Mouse (Mus musculus) myocyte (in vitro differentiated cells): ENCODE measurements at regions not wholly inside any gene's neighbourhood (a gene's known extent, or its start where the extent isn't known, plus 50 kb on each side); places are given as distances from the start of the nearest gene placed in this dataset.

Source experiments
- CEBPB ChIP-seq: IDR thresholded peaks from 2 replicates; pipeline ENCODE4 v1.6.1; 2011; ENCODE audit warnings: mild to moderate bottlenecking, moderate library complexity; ENCODE audit not compliant: poor library complexity, insufficient read depth, severe bottlenecking
- MAX ChIP-seq: IDR thresholded peaks from one replicate; pipeline ENCODE4 v1.6.1; 2011; ENCODE audit warnings: low read depth, mild to moderate bottlenecking, control low read depth
- POLR2A ChIP-seq: IDR thresholded peaks from one replicate; pipeline ENCODE4 v1.6.1; 2011; ENCODE audit warnings: low read depth, mild to moderate bottlenecking, control low read depth, moderate library complexity; ENCODE audit not compliant: insufficient read length
- REST ChIP-seq: IDR thresholded peaks from one replicate; pipeline ENCODE4 v1.6.1; 2011; ENCODE audit warnings: mild to moderate bottlenecking, control low read depth, moderate library complexity; ENCODE audit not compliant: insufficient read depth, insufficient read length
- TCF12 ChIP-seq: IDR thresholded peaks from one replicate; pipeline ENCODE4 v1.6.1; 2011; ENCODE audit warnings: mild to moderate bottlenecking, control low read depth; ENCODE audit not compliant: poor library complexity, insufficient read depth, severe bottlenecking
- USF1 ChIP-seq: IDR thresholded peaks from one replicate; pipeline ENCODE4 v1.6.1; 2011; ENCODE audit warnings: low read depth, mild to moderate bottlenecking, control low read depth, moderate library complexity

DNA sequence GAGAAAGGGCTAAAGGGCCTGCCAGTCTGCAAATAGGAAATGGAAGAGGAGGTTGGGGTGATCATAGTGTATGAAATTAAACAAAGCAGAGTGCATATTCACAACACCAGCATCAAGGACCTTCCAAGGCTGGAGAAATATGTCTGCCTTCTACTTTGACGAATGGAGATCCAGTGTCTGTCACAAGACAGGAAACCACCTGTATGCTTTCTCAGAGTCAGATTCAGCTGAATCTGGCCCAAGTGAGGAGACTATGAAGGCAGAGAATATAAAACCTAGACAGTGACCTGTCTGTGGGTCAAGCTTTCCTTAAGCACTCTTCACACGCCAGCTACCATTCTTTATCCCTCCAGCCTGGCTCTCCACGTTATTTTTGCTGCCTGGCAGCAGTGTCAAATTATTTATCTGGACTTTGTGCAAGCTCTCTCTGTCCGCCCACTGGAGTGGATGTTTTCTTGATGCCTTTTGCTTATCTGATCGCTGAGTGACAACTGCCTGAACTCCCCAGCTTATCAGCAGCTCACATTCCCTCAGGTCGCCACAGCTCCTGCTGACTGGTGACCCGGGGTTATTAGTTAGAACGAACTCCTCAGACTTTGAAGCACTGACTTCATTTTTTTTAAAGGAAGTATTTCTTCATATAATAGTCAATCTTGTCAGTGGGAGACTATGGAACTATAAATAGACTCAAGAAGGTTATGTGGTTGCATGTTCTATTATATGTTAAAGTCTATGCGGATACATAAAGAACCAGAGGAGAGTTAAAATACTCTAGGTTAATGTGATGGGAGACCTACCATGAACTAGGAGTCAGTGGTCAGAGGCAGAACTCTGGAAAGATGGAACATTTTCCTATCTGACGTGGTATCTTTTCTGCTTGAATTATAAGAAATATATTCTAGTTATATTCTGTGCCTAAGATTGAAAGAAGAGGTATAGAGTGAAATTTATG, 590.0 kb downstream of the Robo2 start:
- TF ChIP-seq POLR2A: no peak
- TF ChIP-seq CEBPB: no peak
- no peak for TF ChIP-seq USF1
- no peak for TF ChIP-seq MAX
- no peak for TF ChIP-seq REST
- no peak for TF ChIP-seq TCF12
